Mouse (Mus musculus): ENCODE measurements at regions not wholly inside any gene's neighbourhood (a gene's known extent, or its start where the extent isn't known, plus 50 kb on each side); places are given as distances from the start of the nearest gene placed in this dataset.

DNA sequence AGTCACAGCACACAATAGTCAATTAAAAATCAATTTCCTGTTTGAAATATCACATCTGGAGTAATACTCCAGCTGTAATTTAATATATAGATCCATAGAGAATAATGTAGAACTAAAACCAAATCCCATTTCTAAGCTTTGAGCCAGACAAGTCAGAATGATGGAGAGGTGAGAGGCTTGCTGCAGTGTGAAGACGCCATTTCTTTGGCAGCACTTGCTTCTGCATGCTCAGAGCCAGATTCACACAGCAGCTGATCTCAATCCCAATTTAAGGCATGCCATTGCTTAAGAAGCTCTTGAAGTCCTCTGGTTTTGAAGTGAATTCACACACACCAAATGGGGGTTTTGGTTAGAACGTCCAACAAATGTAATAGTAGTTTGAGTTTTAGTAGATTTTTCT is 447.9 kb downstream of the Wdr20rt start:
- H3K4me1 ChIP-seq = no peaks in the 10 kb centered on the region
- 91% methylated on average over 2 of the region's 2 CpGs for WGBS
- H3K27ac ChIP-seq = no peak overlapping the region
- H3K9ac ChIP-seq = no peak overlapping the region
- H3K4me2 ChIP-seq = no peak overlapping the region
- no peak for ATAC-seq (ENCODE audit: low FRiP score)
- no peaks in the 10 kb centered on the region for H3K27me3 ChIP-seq
- no peak overlapping the region for H3K4me3 ChIP-seq (replicated peaks)
- H3K36me3 ChIP-seq (replicated peaks) = no peaks in the 10 kb centered on the region
- H3K9me3 ChIP-seq = no peaks in the 10 kb centered on the region

DNA sequence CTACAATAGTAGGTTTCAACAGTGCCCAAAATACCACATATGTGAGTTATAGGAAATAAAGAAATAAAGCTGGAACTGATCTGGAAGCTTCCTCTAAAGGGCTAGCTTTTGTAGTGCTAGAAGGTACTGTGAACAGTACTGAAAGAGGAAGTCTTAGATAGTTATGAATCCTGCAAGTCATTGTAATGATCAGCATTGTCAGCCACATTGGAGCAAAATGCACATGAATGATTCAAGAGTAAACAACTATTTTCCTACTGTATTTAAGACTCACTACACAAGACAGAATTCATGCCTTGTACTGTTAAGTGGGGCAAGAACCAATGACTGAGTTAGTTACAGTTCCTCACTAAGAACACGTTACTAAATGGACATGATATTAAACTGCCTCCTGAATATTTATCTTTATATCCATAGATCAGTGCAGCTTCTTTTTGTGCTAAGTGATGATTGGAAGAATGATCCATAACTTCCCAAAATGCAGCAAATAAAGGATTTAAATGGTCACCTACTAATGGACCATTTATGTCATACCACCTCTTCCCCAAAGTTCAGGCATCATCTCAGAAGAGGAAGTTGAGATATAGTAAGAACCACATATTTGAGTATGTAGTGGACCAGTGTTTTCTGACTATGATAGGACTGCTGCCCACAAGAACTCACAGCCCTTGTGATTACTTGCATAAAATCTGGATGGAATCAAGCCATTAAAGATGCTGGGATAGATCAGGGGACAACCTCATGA is 449.8 kb downstream of the Wdr20rt start:
- ATAC-seq (ENCODE audit: low FRiP score) = no peak
- Histone ChIP-seq H3K9me3 (no peaks in the 10 kb centered on the region), H3K4me2 (no peak overlapping the region), H3K4me1 (no peaks in the 10 kb centered on the region), H3K27me3 (no peaks in the 10 kb centered on the region), H3K27ac (no peak overlapping the region), H3K4me3 (replicated peaks) (no peak overlapping the region), H3K9ac (no peak overlapping the region), H3K36me3 (replicated peaks) (no peaks in the 10 kb centered on the region)
- WGBS = 87% methylated on average over 1 of the region's 1 CpGs

DNA sequence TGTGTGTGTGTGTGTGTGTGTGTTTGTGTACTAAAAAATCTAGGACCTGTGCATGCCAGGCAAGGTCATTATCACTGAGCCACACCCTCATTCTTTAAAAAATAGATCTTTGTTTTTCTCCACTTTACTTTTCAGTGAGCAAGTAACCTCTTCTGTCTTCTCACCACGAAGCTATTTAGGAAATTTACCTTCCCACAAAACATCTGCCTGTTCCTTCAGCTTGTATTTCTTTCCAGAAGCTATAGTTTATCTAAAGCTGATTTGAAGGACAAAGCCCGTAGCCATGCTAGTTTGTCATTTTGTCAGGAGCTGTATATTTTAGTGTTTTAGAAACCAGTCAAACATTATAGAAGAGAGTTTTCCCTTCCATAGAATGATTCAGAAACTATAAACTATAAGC is 455.0 kb downstream of the Wdr20rt start:
- 77% methylated on average over 2 of the region's 2 CpGs for WGBS
- H3K4me2 ChIP-seq = no peak overlapping the region
- no peaks in the 10 kb centered on the region for H3K9me3 ChIP-seq
- H3K4me1 ChIP-seq = no peaks in the 10 kb centered on the region
- no peak overlapping the region for H3K27ac ChIP-seq
- no peak overlapping the region for H3K4me3 ChIP-seq (replicated peaks)
- H3K9ac ChIP-seq = no peak overlapping the region
- ATAC-seq (ENCODE audit: low FRiP score) = no peak
- H3K36me3 ChIP-seq (replicated peaks) = no peaks in the 10 kb centered on the region
- H3K27me3 ChIP-seq = no peaks in the 10 kb centered on the region

DNA sequence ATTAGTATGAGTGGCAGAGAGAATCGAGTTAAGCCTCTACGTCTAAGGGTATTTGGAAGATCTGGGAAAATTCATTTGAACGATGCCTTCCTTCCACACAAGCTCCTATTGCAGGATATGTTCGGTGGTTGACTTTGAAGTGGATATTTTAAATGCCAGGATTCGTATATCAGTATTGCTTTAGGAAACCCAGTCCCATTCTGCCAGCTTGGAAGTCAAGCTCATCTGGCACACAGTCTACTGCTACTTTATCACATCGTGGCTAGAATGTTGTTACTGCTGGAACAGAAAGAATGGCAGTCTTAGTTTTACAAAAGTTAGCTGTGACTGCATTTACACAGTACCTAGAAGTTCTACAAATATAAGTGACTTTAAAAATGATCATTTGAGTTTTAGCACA is 456.5 kb downstream of the Wdr20rt start:
- WGBS = 95% methylated on average over 6 of the region's 6 CpGs
- Histone ChIP-seq H3K9me3 (no peaks in the 10 kb centered on the region), H3K4me2 (no peak overlapping the region), H3K27ac (no peak overlapping the region), H3K27me3 (no peaks in the 10 kb centered on the region), H3K4me3 (replicated peaks) (no peak overlapping the region), H3K4me1 (no peaks in the 10 kb centered on the region), H3K36me3 (replicated peaks) (no peaks in the 10 kb centered on the region), H3K9ac (no peak overlapping the region)
- ATAC-seq (ENCODE audit: low FRiP score) = no peak

DNA sequence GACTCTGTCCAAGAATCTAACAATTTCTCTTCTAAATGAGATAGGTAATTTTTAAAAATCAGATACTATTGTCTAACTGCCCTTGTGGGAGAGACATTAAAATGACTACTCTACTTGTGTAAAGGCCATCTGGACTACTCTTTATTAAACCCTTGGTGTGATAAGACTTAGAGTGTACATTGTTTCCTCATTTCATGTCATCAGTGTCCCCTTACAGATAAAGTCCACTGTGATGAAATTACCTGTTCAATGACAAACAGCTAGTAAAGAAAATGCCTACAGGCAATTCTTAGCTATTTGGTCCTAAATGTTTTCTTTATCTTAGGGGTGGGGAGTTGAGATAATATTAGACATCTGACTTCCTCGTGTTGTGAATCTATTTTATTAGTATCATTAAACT is 479.7 kb downstream of the Wdr20rt start:
- no peak for ATAC-seq (ENCODE audit: low FRiP score)
- WGBS = 66% methylated on average over 1 of the region's 1 CpGs
- H3K9me3 ChIP-seq = no peaks in the 10 kb centered on the region

DNA sequence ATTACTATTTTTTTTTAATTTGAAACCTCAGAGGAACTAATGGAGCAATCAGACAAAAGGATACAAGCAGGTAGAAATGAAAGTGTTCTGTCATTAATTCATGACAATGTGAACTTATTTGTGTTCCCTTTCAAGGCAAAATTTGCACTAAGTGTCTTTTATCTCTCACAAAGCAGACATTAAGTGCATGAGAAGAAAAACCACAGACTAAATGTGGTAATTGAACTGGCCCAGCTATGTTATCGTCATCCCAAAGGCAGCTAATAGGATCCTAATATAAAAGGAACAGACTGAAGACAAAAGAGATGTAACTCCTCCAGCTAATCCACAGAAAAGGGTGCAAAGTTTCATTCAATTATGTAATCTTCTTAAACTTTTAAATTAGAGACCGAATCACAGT is 487.0 kb downstream of the Wdr20rt start:
- no peak overlapping the region for H3K4me3 ChIP-seq (replicated peaks)
- no peaks in the 10 kb centered on the region for H3K4me1 ChIP-seq
- H3K27ac ChIP-seq = no peak overlapping the region
- WGBS = 16% methylated on average over 2 of the region's 2 CpGs
- no peaks in the 10 kb centered on the region for H3K9me3 ChIP-seq
- no peak overlapping the region for H3K9ac ChIP-seq
- H3K4me2 ChIP-seq = no peak overlapping the region
- H3K36me3 ChIP-seq (replicated peaks) = no peaks in the 10 kb centered on the region
- H3K27me3 ChIP-seq = no peaks in the 10 kb centered on the region
- ATAC-seq (ENCODE audit: low FRiP score) = no peak

More for the DNA sequence above, 479.7 kb downstream of the Wdr20rt start:
- Histone ChIP-seq H3K4me3 (replicated peaks) (no peak overlapping the region), H3K27ac (no peak overlapping the region), H3K4me2 (no peak overlapping the region), H3K36me3 (replicated peaks) (no peaks in the 10 kb centered on the region), H3K27me3 (no peaks in the 10 kb centered on the region), H3K9ac (no peak overlapping the region), H3K4me1 (no peaks in the 10 kb centered on the region)

Measured in forebrain, embryonic 12.5 days (tissue).